Mouse (Mus musculus) layer of hippocampus, adult 8-10 months (tissue): ENCODE results near the gene Nyap1. TPM values are rescaled to one million over a fixed set of nuclear protein-coding genes. Genes with fewer than 3 reads are reported as not detected.
"Not testable (repeated sequence)": the region's sequence is repeated elsewhere in the genome, so short reads cannot be mapped to it uniquely, and the experiment has no call there.

ENCODE experiments used
- DNase-seq, 2 experiments: peaks; one replicate each; pipeline ENCODE4 v3.0.0; 2022; ENCODE audit warnings: low spot score in 2 of 2
- total RNA-seq, 4 experiments: library from RNA; stranded (reverse); gene quantifications; 2 replicates each; pipeline ENCODE4 v1.2.4; 2022

Nyap1 gene
- total RNA-seq, 4 experiments from 2014 or later: 64.7 to 77.5 (median 68.4) TPM

GRCm38 (mm10) chr5:137745214-137746171 lies 4.1 kb upstream of the Nyap1 start, which contains the start of gene Tsc22d4:
Gene Tsc22d4 (plus strand): TSS chr5:137745730.
- DNase-seq: peak; percentile 87 to 89

GRCm38 (mm10) chr5:137744197-137744596 lies 2.8 kb upstream of the Nyap1 start:
- no peak for DNase-seq

GRCm38 (mm10) chr5:137742836-137743235 lies 1.4 kb upstream of the Nyap1 start:
- DNase-seq: no peak

- no peak for DNase-seq
Measured at GRCm38 (mm10) chr5:137742048-137742447, 641 bp upstream of the Nyap1 start.

GRCm38 (mm10) chr5:137740506-137740905 lies 901 bp downstream of the Nyap1 start:
- no peak for DNase-seq

GRCm38 (mm10) chr5:137739471-137739870 lies 1.9 kb downstream of the Nyap1 start:
- DNase-seq: no peak

GRCm38 (mm10) chr5:137738516-137738915 lies 2.9 kb downstream of the Nyap1 start:
- DNase-seq: peak in 1 of 2 experiments; percentile 21

GRCm38 (mm10) chr5:137737400-137737940 lies 3.9 kb downstream of the Nyap1 start:
- no peak for DNase-seq

GRCm38 (mm10) chr5:137734289-137735061 lies 6.9 kb downstream of the Nyap1 start:
- peak; percentile 90 to 94 for DNase-seq

- no peak for DNase-seq
Measured at GRCm38 (mm10) chr5:137733638-137734288, 7.6 kb downstream of the Nyap1 start.

GRCm38 (mm10) chr5:137726767-137727166 lies 14.6 kb downstream of the Nyap1 start:
- DNase-seq: no peak

- no peak for DNase-seq
Measured at GRCm38 (mm10) chr5:137723840-137724239, 17.6 kb downstream of the Nyap1 start.

GRCm38 (mm10) chr5:137720558-137721164 lies 20.7 kb downstream of the Nyap1 start:
- DNase-seq: not testable (repeated sequence)

- no peak for DNase-seq
Measured at GRCm38 (mm10) chr5:137719088-137719487, 22.3 kb downstream of the Nyap1 start.

- no peak for DNase-seq
Measured at GRCm38 (mm10) chr5:137718020-137718790, 23.2 kb downstream of the Nyap1 start.

GRCm38 (mm10) chr5:137715685-137716084 lies 25.7 kb downstream of the Nyap1 start:
- no peak for DNase-seq

- DNase-seq: no peak
Measured at GRCm38 (mm10) chr5:137713454-137713853, 28.0 kb downstream of the Nyap1 start.

GRCm38 (mm10) chr5:137706913-137707633 lies 34.3 kb downstream of the Nyap1 start:
- peak in 1 of 2 experiments; percentile 35 for DNase-seq

- DNase-seq: no peak
Measured at GRCm38 (mm10) chr5:137705242-137705641, 36.2 kb downstream of the Nyap1 start.
